Mouse (Mus musculus) liver, embryonic 14.5 days (tissue): ENCODE measurements around the gene 1700067P10Rik. TPM values are rescaled to one million over a fixed set of nuclear protein-coding genes. Genes with fewer than 3 reads are reported as not detected.

Experiments
- ATAC-seq: fragments of 200-750 bp; cut with Nextera tagmentation; 2 replicates; pipeline ENCODE4 v1.8.0; 2017; ENCODE audit warnings: moderate number of reproducible peaks, mild to moderate bottlenecking, moderate library complexity; ENCODE audit not compliant: insufficient read depth
- DNase-seq, 3 experiments: peaks; one replicate each; pipeline ENCODE4 v3.0.0-alpha.2; 2012 to 2013; ENCODE audit warnings: low read depth in 3 of 3, low spot score in 3 of 3
- H3K27ac ChIP-seq: fragments of 300-500 bp; sonication (generic); 2 replicates; pipeline ENCODE4 v1.5.1; 2014; ENCODE audit warnings: moderate library complexity, mild to moderate bottlenecking, control low read depth, inconsistent platforms
- H3K27me3 ChIP-seq: fragments of 300-500 bp; sonication (generic); 2 replicates; pipeline ENCODE4 v1.6.1; 2014; ENCODE audit warnings: mild to moderate bottlenecking, low read length, moderate library complexity; ENCODE audit not compliant: control insufficient read depth, insufficient read depth
- H3K36me3 ChIP-seq: fragments of 300-500 bp; sonication (generic); replicated peaks from 2 replicates; pipeline ENCODE4 v1.6.1; 2014; ENCODE audit warnings: low read depth; ENCODE audit not compliant: control insufficient read depth, insufficient read depth
- H3K4me1 ChIP-seq, 2 experiments: fragments of 200-500 bp in 1 of 2; fragments of 300-500 bp in 1 of 2; sonication (generic) in 1 of 2; replicated peaks; 2 replicates each; pipeline ENCODE4 v1.6.1; 2012 to 2014; ENCODE audit warnings: antibody characterized with exemption in 1 of 2, inconsistent platforms in 1 of 2, low read length in 1 of 2; ENCODE audit not compliant: control insufficient read depth in 2 of 2, insufficient read depth in 2 of 2
- H3K4me2 ChIP-seq: fragments of 300-500 bp; sonication (generic); 2 replicates; pipeline ENCODE4 v1.6.1; 2014; ENCODE audit warnings: low read depth, mild to moderate bottlenecking, control low read depth, moderate library complexity
- H3K4me3 ChIP-seq, 2 experiments: fragments of 200-500 bp in 1 of 2; fragments of 300-500 bp in 1 of 2; sonication (generic) in 1 of 2; 2 replicates each; pipeline ENCODE4 v1.5.1; 2012 to 2014; ENCODE audit warnings: low read depth in 2 of 2, low read length in 2 of 2, mild to moderate bottlenecking in 2 of 2, control low read depth in 1 of 2, inconsistent platforms in 1 of 2, moderate library complexity in 1 of 2; ENCODE audit not compliant: insufficient read depth in 1 of 2
- H3K9ac ChIP-seq: fragments of 300-500 bp; sonication (generic); replicated peaks from 2 replicates; pipeline ENCODE4 v1.6.1; 2014; ENCODE audit warnings: mild to moderate bottlenecking, control low read depth, moderate library complexity
- H3K9me3 ChIP-seq: fragments of 300-500 bp; sonication (generic); 2 replicates; pipeline ENCODE4 v1.6.1; 2016; ENCODE audit warnings: low read length, mixed read lengths; ENCODE audit not compliant: control insufficient read depth
- CTCF ChIP-seq: IDR thresholded peaks from 2 replicates; pipeline ENCODE4 v1.5.1; 2016; ENCODE audit warnings: antibody characterized with exemption, low read depth, control low read depth
- EP300 ChIP-seq: IDR thresholded peaks from 2 replicates; pipeline ENCODE4 v1.6.1; 2016; ENCODE audit warnings: antibody characterized with exemption, low read depth
- WGBS: fragments of 180-500 bp; shearing (Covaris S2); extraction: QIAGEN DNeasy Blood & Tissue Kit; methylation state at CpG from one replicate; pipeline ENCODE4 v1.1.7; 2014; ENCODE audit not compliant: insufficient replicate concordance; 5-methylcytosine and 5-hydroxymethylcytosine counted together
- polyA plus RNA-seq, 2 experiments: library from polyadenylated mRNA; depleted of rRNA in 1 of 2; stranded (reverse) in 1 of 2; unstranded in 1 of 2; fragments of >200 nt; fragmentation: Nextera tagmentation in 1 of 2; extraction: Ambion mirVana in 1 of 2; gene quantifications; 2 replicates each; pipeline versions ENCODE4 v1.2.1 to v1.2.3; 2012 to 2014

1700067P10Rik gene
- polyA plus RNA-seq, 2 experiments, result not detected

- H3K4me3 ChIP-seq, result no peak overlapping the region
- no peaks in the 10 kb centered on the region for H3K36me3 ChIP-seq
- H3K4me2 ChIP-seq, result no peak overlapping the region
- no peak overlapping the region for H3K27ac ChIP-seq
- TF ChIP-seq EP300, result no peak
- WGBS, result 33% methylated on average over 10 of the region's 10 CpGs
- no peaks in the 10 kb centered on the region for H3K9me3 ChIP-seq
- no peaks in the 10 kb centered on the region for H3K27me3 ChIP-seq
- DNase-seq (no peak), ATAC-seq (no peak)
- H3K4me1 ChIP-seq, result no peaks in the 10 kb centered on the region
- no peak overlapping the region for H3K9ac ChIP-seq
Measured at GRCm38 (mm10) chr17:48064196-48064843, 24.8 kb upstream of the 1700067P10Rik start.

GRCm38 (mm10) chr17:48065081-48065501, 24.0 kb upstream of the 1700067P10Rik start:
- no peak for ATAC-seq
- WGBS, result 50% methylated on average over 5 of the region's 5 CpGs
- Histone ChIP-seq H3K27me3 (no peaks in the 10 kb centered on the region), H3K9me3 (no peaks in the 10 kb centered on the region), H3K36me3 (no peaks in the 10 kb centered on the region), H3K4me3 (no peak overlapping the region), H3K9ac (no peak overlapping the region), H3K27ac (no peak overlapping the region), H3K4me2 (no peak overlapping the region), H3K4me1 (no peaks in the 10 kb centered on the region)
- no peak for DNase-seq
- TF ChIP-seq EP300, result no peak
- TF ChIP-seq CTCF, result no peak

- Histone ChIP-seq H3K27ac (no peak overlapping the region), H3K4me3 (no peak overlapping the region), H3K9me3 (no peaks in the 10 kb centered on the region; the same call in 1 of the 2 replicates), H3K27me3 (no peaks in the 10 kb centered on the region), H3K9ac (no peak overlapping the region), H3K4me2 (no peak overlapping the region), H3K36me3 (no peaks in the 10 kb centered on the region), H3K4me1 (no peaks in the 10 kb centered on the region)
- 63% methylated on average over 10 of the region's 10 CpGs for WGBS
- no peak for TF ChIP-seq EP300
- no peak for TF ChIP-seq CTCF
- DNase-seq (no peak), ATAC-seq (no peak)
Measured at GRCm38 (mm10) chr17:48067083-48067614, 22.0 kb upstream of the 1700067P10Rik start.

- Histone ChIP-seq H3K27me3 (no peaks in the 10 kb centered on the region), H3K4me1 (no peaks in the 10 kb centered on the region), H3K4me3 (no peak overlapping the region), H3K27ac (no peak overlapping the region), H3K9me3 (no peaks in the 10 kb centered on the region; the same call in 1 of the 2 replicates), H3K4me2 (no peak overlapping the region), H3K36me3 (no peaks in the 10 kb centered on the region), H3K9ac (no peak overlapping the region)
- no peak for TF ChIP-seq CTCF
- TF ChIP-seq EP300, result no peak
- WGBS, result 48% methylated on average over 5 of the region's 5 CpGs
- no peak for ATAC-seq
- no peak for DNase-seq
Measured at GRCm38 (mm10) chr17:48067729-48068128, 21.4 kb upstream of the 1700067P10Rik start.

- no peak for ATAC-seq
- Histone ChIP-seq H3K36me3 (no peaks in the 10 kb centered on the region), H3K9ac (no peak overlapping the region), H3K4me2 (no peak overlapping the region), H3K27ac (no peak overlapping the region), H3K27me3 (no peaks in the 10 kb centered on the region), H3K4me3 (no peak overlapping the region), H3K9me3 (no peaks in the 10 kb centered on the region), H3K4me1 (no peaks in the 10 kb centered on the region)
- TF ChIP-seq EP300 (no peak), CTCF (no peak)
- DNase-seq, result no peak
- WGBS, result 35% methylated on average over 3 of the region's 3 CpGs
Measured at GRCm38 (mm10) chr17:48080626-48081025, 8.5 kb upstream of the 1700067P10Rik start.
